Mouse (Mus musculus) limb, embryonic 10.5 days (tissue): ENCODE results near the gene Eri2. TPM values are rescaled to one million over a fixed set of nuclear protein-coding genes. Genes with fewer than 3 reads are reported as not detected.

Source experiments
- DNase-seq: peaks from one replicate; pipeline ENCODE4 v3.0.0-alpha.2; 2017; ENCODE audit warnings: low spot score
- H3K27ac ChIP-seq: fragments of 300-500 bp; sonication (generic); 2 replicates; pipeline ENCODE4 v1.5.1; 2016; ENCODE audit warnings: mild to moderate bottlenecking
- H3K27me3 ChIP-seq: fragments of 300-500 bp; sonication (generic); 2 replicates; pipeline ENCODE4 v1.6.1; 2016; ENCODE audit warnings: low read depth, mild to moderate bottlenecking; ENCODE audit not compliant: poor library complexity, severe bottlenecking
- H3K36me3 ChIP-seq: fragments of 300-500 bp; sonication (generic); 2 replicates; pipeline ENCODE4 v1.6.1; 2016; ENCODE audit warnings: mild to moderate bottlenecking, moderate library complexity
- H3K4me1 ChIP-seq: fragments of 300-500 bp; sonication (generic); 2 replicates; pipeline ENCODE4 v1.6.1; 2016
- H3K4me3 ChIP-seq: fragments of 300-500 bp; sonication (generic); 2 replicates; pipeline ENCODE4 v1.5.1; 2016; ENCODE audit warnings: mild to moderate bottlenecking, moderate library complexity
- H3K9me3 ChIP-seq: fragments of 300-500 bp; sonication (generic); replicated peaks from 2 replicates; pipeline ENCODE4 v1.6.1; 2016; ENCODE audit warnings: mild to moderate bottlenecking
- WGBS: fragments of 180-500 bp; shearing (Covaris S2); methylation state at CpG from one replicate; pipeline ENCODE4 v1.1.7; 2016; 5-methylcytosine and 5-hydroxymethylcytosine counted together
- polyA plus RNA-seq: library from polyadenylated mRNA; unstranded; fragments of >200 nt; fragmentation: Nextera tagmentation; extraction: Ambion mirVana; gene quantifications from 2 replicates; pipeline ENCODE4 v1.2.1, GENCODE M21; 2016

Eri2 gene
- polyA plus RNA-seq, 1 experiment from 2014 or later, result 27.3 TPM

GRCm38 (mm10) chr7:119720947-119721310, 72.9 kb downstream of the Eri2 start:
- Histone ChIP-seq H3K4me3 (peak overlapping the region; percentile 93), H3K27ac (peak overlapping the region; percentile 94), H3K36me3 (peaks cover 33% of the 10 kb centered on the region), H3K9me3 (no peaks in the 10 kb centered on the region), H3K27me3 (no peaks in the 10 kb centered on the region), H3K4me1 (peaks cover 10% of the 10 kb centered on the region)
- DNase-seq, result no peak
- WGBS, result 17% methylated on average over 8 of the region's 8 CpGs

- Histone ChIP-seq H3K27ac (peak within 1 kb of the TSS; percentile 94), H3K27me3 (no peaks in the 10 kb centered on the region)
- under 1% methylated on average over 60 of the region's 60 CpGs for WGBS
These were observed 73.5 kb downstream of the Eri2 start, which contains the start of gene Thumpd1 for GRCm38 (mm10) chr7:119720253-119720946. Gene Thumpd1, minus strand, starts transcription at chr7:119720798.

More at GRCm38 (mm10) chr7:119720253-119720946, 73.5 kb downstream of the Eri2 start, which contains the start of gene Thumpd1:
- Histone ChIP-seq H3K4me1 (peaks cover 10% of the 10 kb centered on the region), H3K4me3 (peak within 1 kb of the TSS; percentile 93), H3K9me3 (no peaks in the 10 kb centered on the region), H3K36me3 (peaks cover 38% of the 10 kb centered on the region)
- peak; percentile 95 for DNase-seq

Other genes starting within 250 kb of the Eri2 start
- gene Acsm2, start 239.7 kb downstream of the Eri2 start, polyA plus RNA-seq, result not detected in 2 replicates
- gene Acsm1, start 187.0 kb downstream of the Eri2 start, polyA plus RNA-seq, result not detected in 2 replicates
- gene Acsm4, start 104.0 kb downstream of the Eri2 start, polyA plus RNA-seq, result not detected in 2 replicates
- gene Thumpd1, start 73.3 kb downstream of the Eri2 start, polyA plus RNA-seq, result 95.3 and 102 TPM in 2 replicates
- gene Acsm3, start 33.1 kb downstream of the Eri2 start, polyA plus RNA-seq, result 0.26 and 0.30 TPM in 2 replicates
- 21.6 and 27.6 TPM in 2 replicates for gene Rexo5, start 52 bp downstream of the Eri2 start, polyA plus RNA-seq
- gene Lyrm1, start 101.8 kb upstream of the Eri2 start, polyA plus RNA-seq, result 6.4 and 7.2 TPM in 2 replicates
- gene Dcun1d3, start 102.2 kb upstream of the Eri2 start, polyA plus RNA-seq, result 10.8 and 12.0 TPM in 2 replicates